Mouse (Mus musculus): ENCODE data around the gene Pnpla6. TPM values are rescaled to one million over a fixed set of nuclear protein-coding genes. Genes with fewer than 3 reads are reported as not detected.
A peak's percentile ranks its signal among the peaks of the same experiment; 100 is the strongest.

The Pnpla6 gene
- polyA plus RNA-seq, 1 experiment = 53.3 TPM

DNA sequence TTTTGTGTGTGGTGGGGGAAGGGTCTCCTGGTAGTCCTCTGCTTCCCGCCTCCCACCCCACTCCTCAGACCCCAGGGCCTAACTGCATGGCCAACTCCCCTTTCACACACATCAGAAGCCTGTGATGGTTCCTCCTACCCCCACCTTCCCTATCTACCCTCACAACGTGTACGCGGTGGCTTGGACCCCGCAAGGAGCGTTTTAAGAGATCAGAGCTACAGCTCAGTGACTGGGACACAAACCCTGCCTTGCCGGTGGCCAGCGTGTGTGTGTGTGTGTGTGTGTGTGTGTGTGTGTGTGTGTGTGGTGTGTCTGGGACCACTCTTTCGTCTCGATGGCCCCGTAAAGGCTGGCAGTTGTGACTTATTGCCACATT lies 73.1 kb downstream of the Pnpla6 start:
- TF ChIP-seq CTCF (conservative IDR thresholded peaks at IDR 0.05; ENCODE audit: insufficient read depth, insufficient read length, low read depth, low read length) = no peak
- no peak for TF ChIP-seq POLR2A (IDR thresholded peaks at IDR 0.05; ENCODE audit: low read depth, low read length)
- Histone ChIP-seq H3K4me3 (ENCODE audit: insufficient read depth, low read depth, low read length) (peak overlapping the region; percentile 85), H3K27ac (ENCODE audit: insufficient read depth, low read depth, low read length) (peak overlapping the region; percentile 72), H3K36me3 (ENCODE audit: control insufficient read depth, insufficient read depth, low read length) (no peaks in the 10 kb centered on the region), H3K27me3 (replicated peaks; ENCODE audit: control insufficient read depth, insufficient read depth, low read length) (no peaks in the 10 kb centered on the region), H3K4me1 (ENCODE audit: control insufficient read depth, insufficient read depth, low read length) (peaks cover under 1% of the 10 kb centered on the region; the same call in 1 of the 2 replicates)
- 6% methylated on average over 11 of the region's 11 CpGs for WGBS
- peak; percentile 12 for DNase-seq

DNA sequence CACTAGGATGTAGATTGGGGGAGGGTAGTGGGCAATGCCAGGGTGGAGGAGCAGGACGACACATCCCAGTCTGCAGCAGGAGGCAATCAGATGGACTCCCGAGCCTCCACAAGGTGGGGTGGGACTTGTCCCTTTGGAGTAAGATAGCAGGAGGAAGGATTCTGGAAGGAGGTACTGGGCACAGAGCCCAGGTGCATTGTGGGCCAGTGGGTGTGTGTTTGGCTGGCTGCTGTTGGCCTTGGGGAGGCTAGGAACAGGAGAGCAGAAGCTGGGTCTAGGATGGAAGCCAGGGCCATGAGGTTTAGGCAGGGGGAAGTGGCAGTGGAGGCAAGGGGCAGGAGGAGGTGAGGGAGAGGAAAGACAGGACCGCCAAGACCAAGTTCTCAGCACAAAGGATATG lies 78.3 kb downstream of the Pnpla6 start:
- H3K4me1 ChIP-seq (ENCODE audit: control insufficient read depth, insufficient read depth, low read length) = peaks cover 14% of the 10 kb centered on the region
- H3K27me3 ChIP-seq (replicated peaks; ENCODE audit: control insufficient read depth, insufficient read depth, low read length) = no peaks in the 10 kb centered on the region
- no peak overlapping the region for H3K27ac ChIP-seq (ENCODE audit: insufficient read depth, low read depth, low read length)
- H3K36me3 ChIP-seq (ENCODE audit: control insufficient read depth, insufficient read depth, low read length) = no peaks in the 10 kb centered on the region
- TF ChIP-seq CTCF (conservative IDR thresholded peaks at IDR 0.05; ENCODE audit: insufficient read depth, insufficient read length, low read depth, low read length) (no peak), POLR2A (IDR thresholded peaks at IDR 0.05; ENCODE audit: low read depth, low read length) (no peak)
- H3K4me3 ChIP-seq (ENCODE audit: insufficient read depth, low read depth, low read length) = no peak overlapping the region
- WGBS = 54% methylated on average over 3 of the region's 3 CpGs
- DNase-seq = peak; percentile 66

Other genes starting within 250 kb of the Pnpla6 start
- gene Insr, start 235.8 kb upstream of the Pnpla6 start, polyA plus RNA-seq (2012; rRNA removed) = 26.8 and 33.7 TPM in 2 replicates
- 0.12 and 1.1 TPM in 2 replicates for gene A430078G23Rik, start 162.0 kb upstream of the Pnpla6 start, polyA plus RNA-seq (2012; rRNA removed)
- gene Arhgef18, start 122.4 kb upstream of the Pnpla6 start, polyA plus RNA-seq (2012; rRNA removed) = 37.9 and 38.9 TPM in 2 replicates
- 15.1 and 15.5 TPM in 2 replicates for gene Pex11g, start 47.7 kb upstream of the Pnpla6 start, polyA plus RNA-seq (2012; rRNA removed)
- 0.05 and 0.11 TPM in 2 replicates for gene Tex45, start 44.5 kb upstream of the Pnpla6 start, polyA plus RNA-seq (2012; rRNA removed)
- 43.2 and 58.6 TPM in 2 replicates for gene Zfp358, start 22.2 kb upstream of the Pnpla6 start, polyA plus RNA-seq (2012; rRNA removed)
- 239 and 302 TPM in 2 replicates for gene Mcoln1, start 14.9 kb upstream of the Pnpla6 start, polyA plus RNA-seq (2012; rRNA removed)
- 6.4 and 7.3 TPM in 2 replicates for gene C330021F23Rik, start 52.6 kb downstream of the Pnpla6 start, polyA plus RNA-seq (2012; rRNA removed)
- gene Camsap3, start 71.9 kb downstream of the Pnpla6 start, polyA plus RNA-seq (2012; rRNA removed) = 44.1 and 47.6 TPM in 2 replicates
- 44.8 and 46.2 TPM in 2 replicates for gene Xab2, start 105.9 kb downstream of the Pnpla6 start, polyA plus RNA-seq (2012; rRNA removed)
- 15.6 and 27.2 TPM in 2 replicates for gene Pet100, start 106.2 kb downstream of the Pnpla6 start, polyA plus RNA-seq (2012; rRNA removed)
- gene Pcp2, start 110.2 kb downstream of the Pnpla6 start, polyA plus RNA-seq (2012; rRNA removed) = not detected in 2 replicates
- 169 and 173 TPM in 2 replicates for gene Stxbp2, start 115.6 kb downstream of the Pnpla6 start, polyA plus RNA-seq (2012; rRNA removed)
- gene Retn, start 140.4 kb downstream of the Pnpla6 start, polyA plus RNA-seq (2012; rRNA removed) = 47.2 and 76.9 TPM in 2 replicates
- gene Mcemp1, start 150.4 kb downstream of the Pnpla6 start, polyA plus RNA-seq (2012; rRNA removed) = 0.10 and 0.53 TPM in 2 replicates
- 15.1 and 15.5 TPM in 2 replicates for gene Fcor, start 157.0 kb downstream of the Pnpla6 start, polyA plus RNA-seq (2012; rRNA removed)
- 30.5 and 30.8 TPM in 2 replicates for gene Trappc5, start 160.9 kb downstream of the Pnpla6 start, polyA plus RNA-seq (2012; rRNA removed)
- gene Fcer2a, start 178.8 kb downstream of the Pnpla6 start, polyA plus RNA-seq (2012; rRNA removed) = 0.31 and 4.5 TPM in 2 replicates
- 0.50 TPM in 1 of 2 replicates, not detected in the other for gene Clec4g, start 205.3 kb downstream of the Pnpla6 start, polyA plus RNA-seq (2012; rRNA removed)
- 0.79 and 1.1 TPM in 2 replicates for gene Cd209a, start 233.6 kb downstream of the Pnpla6 start, polyA plus RNA-seq (2012; rRNA removed)

All from kidney, adult 2 months (tissue).